Mouse (Mus musculus): ENCODE measurements around the gene Gcc2.

GRCm38 (mm10) chr10:58343552-58343951, 88.3 kb downstream of the Gcc2 start:
- TF ChIP-seq CTCF (IDR thresholded peaks at IDR 0.05; ENCODE audit: low read depth, low read length) (no peak), POLR2A (IDR thresholded peaks at IDR 0.05; ENCODE audit: insufficient read depth, low read length) (no peak), EP300 (IDR thresholded peaks at IDR 0.05; ENCODE audit: insufficient read depth, low read depth, low read length) (no peak)
